Mouse (Mus musculus): ENCODE measurements at regions not wholly inside any gene's neighbourhood (a gene's known extent, or its start where the extent isn't known, plus 50 kb on each side); places are given as distances from the start of the nearest gene placed in this dataset.

GRCm38 (mm10) chr8:126666327-126667085, 72.7 kb upstream of the Irf2bp2 start:
- H3K27me3 ChIP-seq (ENCODE audit: control insufficient read depth, insufficient read depth, low read length): no peaks in the 10 kb centered on the region
- peaks cover 66% of the 10 kb centered on the region for H3K4me1 ChIP-seq (ENCODE audit: control insufficient read depth, insufficient read depth, low read length)
- peak overlapping the region; percentile 1; the same call in 1 of the 2 replicates for H3K4me2 ChIP-seq (replicated peaks; ENCODE audit: low read depth, low read length)
- 1% methylated on average over 15 of the region's 15 CpGs for WGBS
- H3K9ac ChIP-seq (ENCODE audit: low read depth, low read length): peak overlapping the region; percentile 53; the same call in 1 of the 2 replicates
- no peaks in the 10 kb centered on the region for H3K36me3 ChIP-seq (ENCODE audit: control insufficient read depth, insufficient read depth, low read length)
- H3K27ac ChIP-seq (ENCODE audit: low read depth, low read length): peak overlapping the region; percentile 98
- H3K9me3 ChIP-seq (ENCODE audit: control insufficient read depth, low read length): no peaks in the 10 kb centered on the region
- ATAC-seq (ENCODE audit: low FRiP score, low TSS enrichment): peak; percentile 81
- H3K4me3 ChIP-seq (ENCODE audit: low read length): no peak overlapping the region

- Histone ChIP-seq H3K4me2 (replicated peaks; ENCODE audit: low read depth, low read length) (peak overlapping the region; percentile 5), H3K9ac (ENCODE audit: low read depth, low read length) (0 out of 2 replicates have a peak overlapping the region, but pooled peaks have one; percentile 7), H3K4me3 (ENCODE audit: low read length) (no peak overlapping the region), H3K4me1 (ENCODE audit: control insufficient read depth, insufficient read depth, low read length) (peaks cover 72% of the 10 kb centered on the region), H3K36me3 (ENCODE audit: control insufficient read depth, insufficient read depth, low read length) (no peaks in the 10 kb centered on the region), H3K27ac (ENCODE audit: low read depth, low read length) (peak overlapping the region; percentile 98), H3K27me3 (ENCODE audit: control insufficient read depth, insufficient read depth, low read length) (no peaks in the 10 kb centered on the region), H3K9me3 (ENCODE audit: control insufficient read depth, low read length) (no peaks in the 10 kb centered on the region)
- ATAC-seq (ENCODE audit: low FRiP score, low TSS enrichment): no peak
- 29% methylated on average over 17 of the region's 18 CpGs for WGBS
Observed at GRCm38 (mm10) chr8:126665581-126666241, 71.9 kb upstream of the Irf2bp2 start.

- WGBS: 50% methylated on average over 5 of the region's 5 CpGs
- H3K9me3 ChIP-seq (ENCODE audit: control insufficient read depth, low read length): no peaks in the 10 kb centered on the region
- no peak for ATAC-seq (ENCODE audit: low FRiP score, low TSS enrichment)
- H3K4me1 ChIP-seq (ENCODE audit: control insufficient read depth, insufficient read depth, low read length): peaks cover 79% of the 10 kb centered on the region
- no peaks in the 10 kb centered on the region for H3K36me3 ChIP-seq (ENCODE audit: control insufficient read depth, insufficient read depth, low read length)
- no peaks in the 10 kb centered on the region for H3K27me3 ChIP-seq (ENCODE audit: control insufficient read depth, insufficient read depth, low read length)
- H3K9ac ChIP-seq (ENCODE audit: low read depth, low read length): no peak overlapping the region
- no peak overlapping the region for H3K4me2 ChIP-seq (replicated peaks; ENCODE audit: low read depth, low read length)
- H3K27ac ChIP-seq (ENCODE audit: low read depth, low read length): peak overlapping the region; percentile 98; the same call in 1 of the 2 replicates
- H3K4me3 ChIP-seq (ENCODE audit: low read length): no peak overlapping the region
Observed at GRCm38 (mm10) chr8:126664891-126665290, 71.1 kb upstream of the Irf2bp2 start.

- Histone ChIP-seq H3K36me3 (ENCODE audit: control insufficient read depth, insufficient read depth, low read length) (no peaks in the 10 kb centered on the region), H3K9me3 (ENCODE audit: control insufficient read depth, low read length) (no peaks in the 10 kb centered on the region), H3K4me1 (ENCODE audit: control insufficient read depth, insufficient read depth, low read length) (peaks cover 74% of the 10 kb centered on the region), H3K4me3 (ENCODE audit: low read length) (no peak overlapping the region), H3K9ac (ENCODE audit: low read depth, low read length) (no peak overlapping the region; the same call in 1 of the 2 replicates), H3K27ac (ENCODE audit: low read depth, low read length) (peak overlapping the region; percentile 90), H3K27me3 (ENCODE audit: control insufficient read depth, insufficient read depth, low read length) (no peaks in the 10 kb centered on the region), H3K4me2 (replicated peaks; ENCODE audit: low read depth, low read length) (no peak overlapping the region)
- no peak for ATAC-seq (ENCODE audit: low FRiP score, low TSS enrichment)
- WGBS: 14% methylated on average over 14 of the region's 14 CpGs
Observed at GRCm38 (mm10) chr8:126662797-126663784, 69.3 kb upstream of the Irf2bp2 start.

GRCm38 (mm10) chr8:126662151-126662550, 68.4 kb upstream of the Irf2bp2 start:
- no peak for ATAC-seq (ENCODE audit: low FRiP score, low TSS enrichment)

GRCm38 (mm10) chr8:126661511-126662142, 67.8 kb upstream of the Irf2bp2 start:
- no peak overlapping the region for H3K9ac ChIP-seq (ENCODE audit: low read depth, low read length)
- H3K4me1 ChIP-seq (ENCODE audit: control insufficient read depth, insufficient read depth, low read length): peaks cover 63% of the 10 kb centered on the region
- H3K27me3 ChIP-seq (ENCODE audit: control insufficient read depth, insufficient read depth, low read length): no peaks in the 10 kb centered on the region
- H3K4me2 ChIP-seq (replicated peaks; ENCODE audit: low read depth, low read length): no peak overlapping the region
- no peak for ATAC-seq (ENCODE audit: low FRiP score, low TSS enrichment)
- H3K9me3 ChIP-seq (ENCODE audit: control insufficient read depth, low read length): no peaks in the 10 kb centered on the region
- WGBS: 35% methylated on average over 14 of the region's 14 CpGs
- no peak overlapping the region for H3K4me3 ChIP-seq (ENCODE audit: low read length)
- no peaks in the 10 kb centered on the region for H3K36me3 ChIP-seq (ENCODE audit: control insufficient read depth, insufficient read depth, low read length)
- peak overlapping the region; percentile 90 for H3K27ac ChIP-seq (ENCODE audit: low read depth, low read length)

More at GRCm38 (mm10) chr8:126662151-126662550, 68.4 kb upstream of the Irf2bp2 start:
- Histone ChIP-seq H3K4me3 (ENCODE audit: low read length) (no peak overlapping the region), H3K36me3 (ENCODE audit: control insufficient read depth, insufficient read depth, low read length) (no peaks in the 10 kb centered on the region), H3K27ac (ENCODE audit: low read depth, low read length) (peak overlapping the region; percentile 90), H3K4me1 (ENCODE audit: control insufficient read depth, insufficient read depth, low read length) (peaks cover 68% of the 10 kb centered on the region), H3K4me2 (replicated peaks; ENCODE audit: low read depth, low read length) (no peak overlapping the region), H3K9ac (ENCODE audit: low read depth, low read length) (no peak overlapping the region), H3K9me3 (ENCODE audit: control insufficient read depth, low read length) (no peaks in the 10 kb centered on the region), H3K27me3 (ENCODE audit: control insufficient read depth, insufficient read depth, low read length) (no peaks in the 10 kb centered on the region)
- 37% methylated on average over 5 of the region's 5 CpGs for WGBS

- Histone ChIP-seq H3K9me3 (ENCODE audit: control insufficient read depth, low read length) (no peaks in the 10 kb centered on the region), H3K9ac (ENCODE audit: low read depth, low read length) (no peak overlapping the region), H3K27me3 (ENCODE audit: control insufficient read depth, insufficient read depth, low read length) (no peaks in the 10 kb centered on the region), H3K27ac (ENCODE audit: low read depth, low read length) (peak overlapping the region; percentile 90), H3K4me1 (ENCODE audit: control insufficient read depth, insufficient read depth, low read length) (peaks cover 58% of the 10 kb centered on the region), H3K4me3 (ENCODE audit: low read length) (no peak overlapping the region), H3K4me2 (replicated peaks; ENCODE audit: low read depth, low read length) (peak overlapping the region; percentile 34), H3K36me3 (ENCODE audit: control insufficient read depth, insufficient read depth, low read length) (no peaks in the 10 kb centered on the region)
- 2% methylated on average over 9 of the region's 12 CpGs for WGBS
- peak; percentile 32 for ATAC-seq (ENCODE audit: low FRiP score, low TSS enrichment)
Observed at GRCm38 (mm10) chr8:126660658-126661316, 67.0 kb upstream of the Irf2bp2 start.
